Mouse (Mus musculus): ENCODE measurements at regions not wholly inside any gene's neighbourhood (a gene's known extent, or its start where the extent isn't known, plus 50 kb on each side); places are given as distances from the start of the nearest gene placed in this dataset.

- TF ChIP-seq EP300 (IDR thresholded peaks at IDR 0.05) (no peak), CTCF (IDR thresholded peaks at IDR 0.05) (no peak)
Measured at GRCm38 (mm10) chr3:151896320-151896719, 58.9 kb upstream of the Ptgfr start.

Measured in lung, postnatal 0 days (tissue).